Mouse (Mus musculus) cortical plate, adult 2 months (tissue): ENCODE data around the gene Tcf12.

Experiments used
- CTCF ChIP-seq: fragments of 200-500 bp; IDR thresholded peaks from 2 replicates; pipeline ENCODE4 v1.5.1; 2011; ENCODE audit warnings: mild to moderate bottlenecking, control low read depth, low read length; ENCODE audit not compliant: insufficient read depth; ENCODE audit errors: extremely low read depth
- POLR2A ChIP-seq: fragments of 200-500 bp; IDR thresholded peaks from 2 replicates; pipeline ENCODE4 v1.6.1; 2011; ENCODE audit warnings: mild to moderate bottlenecking, low read length, control low read depth; ENCODE audit not compliant: insufficient read depth; ENCODE audit errors: extremely low read depth

GRCm38 (mm10) chr9:71861629-71862028 lies 250.0 kb downstream of the Tcf12 start:
- TF ChIP-seq CTCF (no peak), POLR2A (no peak)
